Mouse (Mus musculus): ENCODE measurements around the gene Elk3. TPM values are rescaled to one million over a fixed set of nuclear protein-coding genes. Genes with fewer than 3 reads are reported as not detected.

The Elk3 gene
- total RNA-seq, 1 experiment: 15.7 TPM

GRCm38 (mm10) chr10:93275212-93276136 is 35.5 kb downstream of the Elk3 start:
- Histone ChIP-seq H3K36me3 (ENCODE audit: control insufficient read depth, insufficient read depth, low read length, poor library complexity, severe bottlenecking) (no peaks in the 10 kb centered on the region), H3K9ac (ENCODE audit: insufficient read depth, low read depth, low read length, poor library complexity, severe bottlenecking) (peak overlapping the region; percentile 8; the same call in 1 of the 2 replicates), H3K4me1 (ENCODE audit: control insufficient read depth in 2 of 2, insufficient read depth in 2 of 2, low read length in 2 of 2, poor library complexity in 1 of 2) (peaks cover 0 to 16% of the 10 kb centered on the region in 2 experiments; a peak in 2 of 4 replicates), H3K4me3 (ENCODE audit: insufficient read depth in 1 of 2, low read depth in 1 of 2, low read length in 2 of 2, poor library complexity in 1 of 2, severe bottlenecking in 1 of 2) (peak overlapping the region in 1 of 2 experiments; percentile 28; a peak in 1 of 4 replicates), H3K9me3 (ENCODE audit: control insufficient read depth, insufficient read depth, low read depth, low read length) (no peaks in the 10 kb centered on the region), H3K27ac (ENCODE audit: insufficient read depth, low read depth, low read length, poor library complexity, severe bottlenecking) (no peak overlapping the region)
- no peak for TF ChIP-seq ZC3H11A (IDR thresholded peaks at IDR 0.05; ENCODE audit: borderline replicate concordance, low read depth, low read length)
- TF ChIP-seq ZNF384 (IDR thresholded peaks at IDR 0.05; ENCODE audit: low read depth, low read length): no peak
- TF ChIP-seq HCFC1 (IDR thresholded peaks at IDR 0.05; ENCODE audit: borderline replicate concordance, insufficient read depth, low read length): no peak
- no peak for TF ChIP-seq CHD2 (IDR thresholded peaks at IDR 0.05; ENCODE audit: low read depth, low read length)
- TF ChIP-seq MAFK (IDR thresholded peaks at IDR 0.05; ENCODE audit: insufficient read depth, low read depth, low read length): no peak
- DNase-seq (ENCODE audit: low read depth, low spot score): no peak
- in situ Hi-C loops (cut with MboI; ENCODE audit: low sequenced_read_pairs in 2 of 2, unreplicated experiment in 2 of 2): no loop called here

- no peak for DNase-seq (ENCODE audit: low read depth, low spot score)
- no peaks in the 10 kb centered on the region for H3K9me3 ChIP-seq (ENCODE audit: control insufficient read depth, insufficient read depth, low read depth, low read length)
- TF ChIP-seq MAFK (IDR thresholded peaks at IDR 0.05; ENCODE audit: insufficient read depth, low read depth, low read length) (no peak), ZNF384 (IDR thresholded peaks at IDR 0.05; ENCODE audit: low read depth, low read length) (no peak), HCFC1 (IDR thresholded peaks at IDR 0.05; ENCODE audit: borderline replicate concordance, insufficient read depth, low read length) (no peak), ZC3H11A (IDR thresholded peaks at IDR 0.05; ENCODE audit: borderline replicate concordance, low read depth, low read length) (no peak), CHD2 (IDR thresholded peaks at IDR 0.05; ENCODE audit: low read depth, low read length) (no peak)
- no peak overlapping the region for H3K27ac ChIP-seq (ENCODE audit: insufficient read depth, low read depth, low read length, poor library complexity, severe bottlenecking)
- H3K36me3 ChIP-seq (ENCODE audit: control insufficient read depth, insufficient read depth, low read length, poor library complexity, severe bottlenecking): no peaks in the 10 kb centered on the region
- peaks cover 0 to 16% of the 10 kb centered on the region in 2 experiments; a peak in 2 of 4 replicates for H3K4me1 ChIP-seq (ENCODE audit: control insufficient read depth in 2 of 2, insufficient read depth in 2 of 2, low read length in 2 of 2, poor library complexity in 1 of 2)
- no peak overlapping the region for H3K9ac ChIP-seq (ENCODE audit: insufficient read depth, low read depth, low read length, poor library complexity, severe bottlenecking)
- in situ Hi-C loops (cut with MboI; ENCODE audit: low sequenced_read_pairs in 2 of 2, unreplicated experiment in 2 of 2): no loop called here
- H3K4me3 ChIP-seq (ENCODE audit: insufficient read depth in 1 of 2, low read depth in 1 of 2, low read length in 2 of 2, poor library complexity in 1 of 2, severe bottlenecking in 1 of 2): no peak overlapping the region
These were observed 36.6 kb downstream of the Elk3 start for GRCm38 (mm10) chr10:93274277-93274696.

- Histone ChIP-seq H3K4me1 (ENCODE audit: control insufficient read depth in 2 of 2, insufficient read depth in 2 of 2, low read length in 2 of 2, poor library complexity in 1 of 2) (peaks cover 0 to 16% of the 10 kb centered on the region in 2 experiments; a peak in 2 of 4 replicates), H3K9ac (ENCODE audit: insufficient read depth, low read depth, low read length, poor library complexity, severe bottlenecking) (no peak overlapping the region), H3K9me3 (ENCODE audit: control insufficient read depth, insufficient read depth, low read depth, low read length) (no peaks in the 10 kb centered on the region), H3K36me3 (ENCODE audit: control insufficient read depth, insufficient read depth, low read length, poor library complexity, severe bottlenecking) (no peaks in the 10 kb centered on the region), H3K4me3 (ENCODE audit: insufficient read depth in 1 of 2, low read depth in 1 of 2, low read length in 2 of 2, poor library complexity in 1 of 2, severe bottlenecking in 1 of 2) (peak overlapping the region in 1 of 2 experiments; percentile 36; a peak in 1 of 4 replicates), H3K27ac (ENCODE audit: insufficient read depth, low read depth, low read length, poor library complexity, severe bottlenecking) (no peak overlapping the region)
- in situ Hi-C loops (cut with MboI; ENCODE audit: low sequenced_read_pairs in 2 of 2, unreplicated experiment in 2 of 2): no loop called here
- TF ChIP-seq ZNF384 (IDR thresholded peaks at IDR 0.05; ENCODE audit: low read depth, low read length) (no peak), CHD2 (IDR thresholded peaks at IDR 0.05; ENCODE audit: low read depth, low read length) (no peak), MAFK (IDR thresholded peaks at IDR 0.05; ENCODE audit: insufficient read depth, low read depth, low read length) (no peak), ZC3H11A (IDR thresholded peaks at IDR 0.05; ENCODE audit: borderline replicate concordance, low read depth, low read length) (no peak), HCFC1 (IDR thresholded peaks at IDR 0.05; ENCODE audit: borderline replicate concordance, insufficient read depth, low read length) (no peak)
- no peak for DNase-seq (ENCODE audit: low read depth, low spot score)
These were observed 37.7 kb downstream of the Elk3 start for GRCm38 (mm10) chr10:93272986-93273982.

GRCm38 (mm10) chr10:93271831-93272230 is 39.1 kb downstream of the Elk3 start:
- Histone ChIP-seq H3K27ac (ENCODE audit: insufficient read depth, low read depth, low read length, poor library complexity, severe bottlenecking) (no peak overlapping the region), H3K36me3 (ENCODE audit: control insufficient read depth, insufficient read depth, low read length, poor library complexity, severe bottlenecking) (no peaks in the 10 kb centered on the region), H3K4me1 (ENCODE audit: control insufficient read depth in 2 of 2, insufficient read depth in 2 of 2, low read length in 2 of 2, poor library complexity in 1 of 2) (peaks cover 0 to 14% of the 10 kb centered on the region in 2 experiments; a peak in 2 of 4 replicates), H3K9ac (ENCODE audit: insufficient read depth, low read depth, low read length, poor library complexity, severe bottlenecking) (no peak overlapping the region), H3K4me3 (ENCODE audit: insufficient read depth in 1 of 2, low read depth in 1 of 2, low read length in 2 of 2, poor library complexity in 1 of 2, severe bottlenecking in 1 of 2) (no peak overlapping the region), H3K9me3 (ENCODE audit: control insufficient read depth, insufficient read depth, low read depth, low read length) (no peaks in the 10 kb centered on the region)
- no peak for DNase-seq (ENCODE audit: low read depth, low spot score)
- TF ChIP-seq CHD2 (IDR thresholded peaks at IDR 0.05; ENCODE audit: low read depth, low read length): no peak
- no peak for TF ChIP-seq ZNF384 (IDR thresholded peaks at IDR 0.05; ENCODE audit: low read depth, low read length)
- TF ChIP-seq ZC3H11A (IDR thresholded peaks at IDR 0.05; ENCODE audit: borderline replicate concordance, low read depth, low read length): no peak
- no peak for TF ChIP-seq HCFC1 (IDR thresholded peaks at IDR 0.05; ENCODE audit: borderline replicate concordance, insufficient read depth, low read length)
- no peak for TF ChIP-seq MAFK (IDR thresholded peaks at IDR 0.05; ENCODE audit: insufficient read depth, low read depth, low read length)
- in situ Hi-C loops (cut with MboI; ENCODE audit: low sequenced_read_pairs in 2 of 2, unreplicated experiment in 2 of 2): no loop called here
